Mouse (Mus musculus) liver, postnatal 0 days (tissue): ENCODE measurements around the gene 9330182O14Rik. TPM values are rescaled to one million over a fixed set of nuclear protein-coding genes. Genes with fewer than 3 reads are reported as not detected.

Experiments
- ATAC-seq: fragments of 200-750 bp; cut with Nextera tagmentation; 2 replicates; pipeline ENCODE4 v1.8.0; 2017; ENCODE audit warnings: mild to moderate bottlenecking, moderate library complexity
- DNase-seq: peaks from one replicate; pipeline ENCODE4 v3.0.0-alpha.2; 2016
- H3K27ac ChIP-seq: fragments of 300-500 bp; sonication (generic); 2 replicates; pipeline ENCODE4 v1.5.1; 2014; ENCODE audit warnings: antibody characterized with exemption, moderate library complexity, mild to moderate bottlenecking, low read depth
- H3K27me3 ChIP-seq: fragments of 300-500 bp; sonication (generic); 2 replicates; pipeline ENCODE4 v1.6.1; 2014; ENCODE audit warnings: low read length, control low read depth, mixed read lengths; ENCODE audit not compliant: insufficient read depth
- H3K36me3 ChIP-seq: fragments of 300-500 bp; sonication (generic); replicated peaks from 2 replicates; pipeline ENCODE4 v1.6.1; 2014; ENCODE audit warnings: mild to moderate bottlenecking, control low read depth, low read length, moderate library complexity, mixed read lengths; ENCODE audit not compliant: insufficient read depth
- H3K4me1 ChIP-seq: fragments of 300-500 bp; sonication (generic); 2 replicates; pipeline ENCODE4 v1.6.1; 2014; ENCODE audit warnings: antibody characterized with exemption, mild to moderate bottlenecking, control low read depth; ENCODE audit not compliant: insufficient read depth
- H3K4me2 ChIP-seq: fragments of 300-500 bp; sonication (generic); 2 replicates; pipeline ENCODE4 v1.6.1; 2014; ENCODE audit warnings: low read depth, mild to moderate bottlenecking, low read length, moderate library complexity, mixed read lengths
- H3K4me3 ChIP-seq: fragments of 300-500 bp; sonication (generic); 2 replicates; pipeline ENCODE4 v1.5.1; 2014; ENCODE audit warnings: low read depth, low read length
- H3K9ac ChIP-seq: fragments of 300-500 bp; sonication (generic); replicated peaks from 2 replicates; pipeline ENCODE4 v1.6.1; 2014; ENCODE audit warnings: mild to moderate bottlenecking, moderate library complexity
- H3K9me3 ChIP-seq: fragments of 300-500 bp; sonication (generic); 2 replicates; pipeline ENCODE4 v1.6.1; 2016; ENCODE audit warnings: mild to moderate bottlenecking, control low read depth, low read length, mixed read lengths
- CTCF ChIP-seq: sonication (generic); IDR thresholded peaks from 2 replicates; pipeline ENCODE4 v1.5.1; 2016; ENCODE audit warnings: antibody characterized with exemption, low read depth
- EP300 ChIP-seq: IDR thresholded peaks from 2 replicates; pipeline ENCODE4 v1.6.1; 2016; ENCODE audit warnings: antibody characterized with exemption, low read depth, mild to moderate bottlenecking
- WGBS: fragments of 180-500 bp; shearing (Covaris S2); extraction: QIAGEN DNeasy Blood & Tissue Kit; methylation state at CpG from one replicate; pipeline ENCODE4 v1.1.7; 2014; ENCODE audit not compliant: insufficient replicate concordance; 5-methylcytosine and 5-hydroxymethylcytosine counted together
- polyA plus RNA-seq: library from polyadenylated mRNA; unstranded; fragments of >200 nt; fragmentation: Nextera tagmentation; extraction: Ambion mirVana; gene quantifications from 2 replicates; pipeline ENCODE4 v1.2.1, GENCODE M21; 2015

Gene 9330182O14Rik
- polyA plus RNA-seq, 1 experiment from 2014 or later = not detected

DNA sequence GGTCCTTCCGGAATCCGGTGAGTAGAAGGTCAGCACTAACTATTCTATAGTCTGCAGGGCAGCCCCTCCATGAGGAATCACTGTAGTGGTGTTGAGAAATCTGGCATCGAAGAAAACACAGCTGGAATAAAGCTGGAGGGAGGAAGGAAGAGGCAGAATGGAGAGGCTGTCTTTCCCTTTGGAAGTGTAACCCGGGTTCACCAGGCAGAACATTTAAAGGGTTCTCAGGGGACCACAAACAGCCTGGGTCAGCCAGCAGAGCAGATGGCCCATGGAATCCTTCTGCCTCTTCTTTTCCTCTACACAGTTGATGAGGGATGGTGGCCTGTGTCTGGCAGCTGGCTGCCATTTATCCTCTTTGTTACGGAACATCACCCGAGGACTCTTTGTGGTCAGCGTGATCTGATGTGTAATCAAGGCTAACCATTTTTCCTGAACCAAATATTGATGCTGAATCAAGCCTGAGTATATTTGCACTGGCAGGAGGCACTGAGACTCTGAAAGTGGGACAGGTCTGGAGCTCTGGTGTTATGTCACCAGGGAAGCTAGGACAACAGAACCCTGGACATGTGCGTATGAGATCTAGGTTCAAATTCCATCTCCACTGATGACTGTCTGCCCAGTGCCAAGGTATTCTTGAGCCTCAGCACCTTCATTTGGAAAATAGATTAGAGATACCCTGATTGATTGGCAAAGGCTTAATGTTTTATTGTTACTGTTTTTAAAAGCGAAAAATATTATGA lies 9.8 kb upstream of the 9330182O14Rik start:
- 79% methylated on average over 9 of the region's 9 CpGs for WGBS
- DNase-seq = no peak

DNA sequence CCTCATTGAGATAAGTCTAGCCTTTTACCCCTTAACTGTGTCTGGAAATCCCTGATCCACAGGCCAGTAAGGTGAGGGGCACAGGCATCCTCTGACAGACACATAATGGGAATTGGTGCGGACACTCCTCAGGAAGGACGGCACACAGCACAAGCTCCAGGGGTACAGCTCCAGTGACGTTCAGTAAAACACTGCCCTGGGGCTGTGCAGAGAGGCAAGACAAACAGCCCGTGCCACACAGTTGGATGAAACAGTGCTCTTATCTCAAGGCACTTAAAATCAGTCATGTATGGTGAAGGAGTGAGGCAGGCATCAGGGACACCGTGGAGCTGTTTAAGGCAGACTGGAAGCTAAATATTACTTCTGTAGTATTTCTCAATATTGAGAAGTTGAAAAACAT lies 4.7 kb upstream of the 9330182O14Rik start:
- ATAC-seq = no peak
- TF ChIP-seq CTCF (no peak), EP300 (no peak)

More for the DNA sequence above, 9.8 kb upstream of the 9330182O14Rik start:
- Histone ChIP-seq H3K9ac (no peak overlapping the region), H3K36me3 (no peaks in the 10 kb centered on the region), H3K27ac (no peak overlapping the region), H3K9me3 (no peaks in the 10 kb centered on the region), H3K4me3 (no peak overlapping the region), H3K27me3 (no peaks in the 10 kb centered on the region), H3K4me2 (no peak overlapping the region), H3K4me1 (no peaks in the 10 kb centered on the region)
- ATAC-seq = no peak
- no peak for TF ChIP-seq CTCF
- TF ChIP-seq EP300 = no peak

DNA sequence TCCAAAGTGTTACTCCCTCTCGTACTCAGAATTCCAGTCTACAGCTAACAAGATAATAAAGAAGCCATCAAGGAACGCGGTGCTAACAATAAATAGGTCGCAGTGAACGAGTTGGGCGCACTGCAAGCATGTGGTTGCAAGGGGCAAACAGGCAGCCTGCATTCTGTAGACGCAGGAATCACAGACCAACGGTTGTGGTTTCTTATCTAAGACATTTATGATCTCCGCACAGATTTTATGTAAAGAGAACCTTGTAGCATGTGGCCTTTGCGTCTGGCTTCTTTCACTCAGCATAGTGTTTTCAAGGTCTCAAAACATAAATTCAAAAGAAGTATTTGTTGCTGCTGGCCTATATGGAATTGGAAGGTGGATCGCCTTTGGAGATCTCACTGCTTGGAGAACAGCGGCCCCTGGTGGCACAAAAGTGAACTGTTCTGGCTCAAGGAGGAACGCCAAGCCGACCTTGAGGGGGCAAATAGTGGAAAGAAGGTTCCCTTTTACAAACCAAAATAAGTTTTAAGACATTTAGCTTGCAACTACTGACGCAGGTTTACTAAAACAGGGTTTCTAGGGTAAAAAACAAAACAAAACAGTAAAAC lies 3.2 kb upstream of the 9330182O14Rik start:
- H3K4me2 ChIP-seq = peak overlapping the region; percentile 13; the same call in 1 of the 2 replicates
- ATAC-seq (no peak), DNase-seq (peak; percentile 80)
- H3K9me3 ChIP-seq = no peaks in the 10 kb centered on the region
- 14% methylated on average over 15 of the region's 15 CpGs for WGBS
- no peaks in the 10 kb centered on the region for H3K36me3 ChIP-seq
- H3K27me3 ChIP-seq = no peaks in the 10 kb centered on the region
- TF ChIP-seq CTCF (peak; percentile 95), EP300 (no peak)
- H3K27ac ChIP-seq = no peak overlapping the region
- no peak overlapping the region for H3K9ac ChIP-seq
- H3K4me1 ChIP-seq = no peaks in the 10 kb centered on the region
- H3K4me3 ChIP-seq = no peak overlapping the region

More for the DNA sequence above, 4.7 kb upstream of the 9330182O14Rik start:
- no peak overlapping the region for H3K27ac ChIP-seq
- H3K4me2 ChIP-seq = no peak overlapping the region
- no peaks in the 10 kb centered on the region for H3K9me3 ChIP-seq
- no peaks in the 10 kb centered on the region for H3K27me3 ChIP-seq
- H3K4me1 ChIP-seq = no peaks in the 10 kb centered on the region
- no peak for DNase-seq
- H3K4me3 ChIP-seq = no peak overlapping the region
- no peaks in the 10 kb centered on the region for H3K36me3 ChIP-seq
- WGBS = 61% methylated on average over 5 of the region's 5 CpGs
- H3K9ac ChIP-seq = no peak overlapping the region

DNA sequence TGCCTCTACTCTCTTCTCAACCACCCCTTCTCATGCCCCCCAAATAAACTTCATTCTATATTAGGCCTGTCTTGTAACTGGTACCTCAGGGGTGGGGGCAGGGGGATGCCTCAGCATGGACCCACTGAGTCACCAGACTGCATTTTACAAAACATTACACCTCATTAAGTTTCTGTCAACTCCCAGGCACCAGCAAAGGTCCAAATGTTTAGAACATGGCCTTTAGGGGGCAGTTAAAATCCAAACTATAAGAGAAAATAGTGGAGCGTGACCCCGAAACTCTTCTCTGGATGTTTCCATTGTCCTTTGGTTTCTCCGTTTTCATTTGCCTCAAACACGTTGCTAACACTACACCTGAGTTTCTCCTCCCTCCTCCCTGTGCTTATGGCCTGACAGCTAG lies 1.8 kb upstream of the 9330182O14Rik start:
- TF ChIP-seq EP300 = no peak
- no peak for TF ChIP-seq CTCF
- WGBS = 76% methylated on average over 4 of the region's 4 CpGs
- Histone ChIP-seq H3K9me3 (no peaks in the 10 kb centered on the region), H3K4me2 (no peak overlapping the region), H3K4me3 (no peak overlapping the region), H3K36me3 (no peaks in the 10 kb centered on the region), H3K27ac (no peak overlapping the region), H3K9ac (no peak overlapping the region), H3K27me3 (no peaks in the 10 kb centered on the region), H3K4me1 (no peaks in the 10 kb centered on the region)
- ATAC-seq (no peak), DNase-seq (no peak)

DNA sequence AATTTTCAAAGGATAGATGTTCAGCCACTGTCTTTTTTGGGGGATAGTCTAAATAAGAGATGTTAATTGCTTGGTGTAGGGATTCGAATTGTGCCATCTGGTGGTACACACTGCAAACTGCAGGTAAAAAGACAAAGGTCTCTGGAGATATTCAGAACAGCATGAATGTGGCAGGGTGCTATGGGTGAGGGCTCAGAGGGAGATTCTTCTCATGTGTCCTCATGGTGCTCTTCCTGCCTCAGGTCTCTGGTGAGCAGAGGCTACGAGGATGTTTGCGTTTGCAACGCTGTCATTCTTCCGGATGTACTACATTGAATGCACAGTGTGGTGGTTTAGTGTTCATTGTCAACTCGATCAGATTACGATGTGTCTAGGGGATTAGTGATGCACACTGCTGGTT lies 10.1 kb downstream of the 9330182O14Rik start:
- WGBS = 42% methylated on average over 7 of the region's 7 CpGs
- H3K27me3 ChIP-seq = no peaks in the 10 kb centered on the region
- no peaks in the 10 kb centered on the region for H3K36me3 ChIP-seq
- H3K4me1 ChIP-seq = no peaks in the 10 kb centered on the region
- H3K9me3 ChIP-seq = no peaks in the 10 kb centered on the region
- DNase-seq (peak; percentile 20), ATAC-seq (no peak)
- H3K9ac ChIP-seq = no peak overlapping the region
- no peak overlapping the region for H3K4me3 ChIP-seq
- peak; percentile 72 for TF ChIP-seq CTCF
- no peak for TF ChIP-seq EP300
- H3K4me2 ChIP-seq = no peak overlapping the region
- no peak overlapping the region for H3K27ac ChIP-seq

DNA sequence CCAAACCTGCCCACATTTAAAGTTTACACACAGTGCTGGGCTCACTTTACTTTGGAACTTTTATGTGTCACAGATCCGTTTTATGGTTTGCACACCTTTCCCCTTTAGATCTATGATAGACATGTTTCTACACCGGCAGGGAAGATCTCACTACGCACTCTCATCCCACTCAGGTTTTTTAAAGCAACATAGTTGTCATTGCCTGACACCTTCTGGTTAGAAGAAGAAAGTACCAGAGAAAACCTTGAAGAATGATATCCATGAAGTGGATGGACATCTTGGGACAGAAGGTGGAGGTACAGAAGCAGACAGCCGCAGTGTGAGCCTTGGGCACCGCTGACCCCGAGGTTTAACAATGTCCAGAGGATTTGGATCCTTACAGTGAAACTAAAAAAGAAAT lies 23.5 kb downstream of the 9330182O14Rik start:
- Histone ChIP-seq H3K4me2 (no peak overlapping the region), H3K36me3 (no peaks in the 10 kb centered on the region), H3K9me3 (no peaks in the 10 kb centered on the region), H3K4me1 (no peaks in the 10 kb centered on the region), H3K27me3 (no peaks in the 10 kb centered on the region), H3K4me3 (no peak overlapping the region), H3K27ac (no peak overlapping the region), H3K9ac (no peak overlapping the region)
- TF ChIP-seq CTCF = no peak
- TF ChIP-seq EP300 = no peak
- 84% methylated on average over 6 of the region's 6 CpGs for WGBS
- ATAC-seq (no peak), DNase-seq (no peak)
